Mouse (Mus musculus): Measurements from ENCODE around the gene Tns3.

GRCm38 (mm10) chr11:8472439-8472838, 191.9 kb downstream of the Tns3 start:
- TF ChIP-seq POLR2AphosphoS5 (IDR thresholded peaks at IDR 0.05; ENCODE audit: insufficient replicate concordance, low read depth, low read length) (no peak), CTCF (IDR thresholded peaks at IDR 0.05; ENCODE audit: low read depth, low read length) (no peak)

Data from G1E (cell line).